Mouse (Mus musculus): ENCODE data around the gene Coq8b.
A peak's percentile ranks its signal among the peaks of the same experiment; 100 is the strongest.

Gene Coq8b

GRCm38 (mm10) chr7:27271423-27271822 lies 38.6 kb downstream of the Coq8b start:
- peak; percentile 48 for DNase-seq (ENCODE audit: low read depth, low spot score)

DNA sequence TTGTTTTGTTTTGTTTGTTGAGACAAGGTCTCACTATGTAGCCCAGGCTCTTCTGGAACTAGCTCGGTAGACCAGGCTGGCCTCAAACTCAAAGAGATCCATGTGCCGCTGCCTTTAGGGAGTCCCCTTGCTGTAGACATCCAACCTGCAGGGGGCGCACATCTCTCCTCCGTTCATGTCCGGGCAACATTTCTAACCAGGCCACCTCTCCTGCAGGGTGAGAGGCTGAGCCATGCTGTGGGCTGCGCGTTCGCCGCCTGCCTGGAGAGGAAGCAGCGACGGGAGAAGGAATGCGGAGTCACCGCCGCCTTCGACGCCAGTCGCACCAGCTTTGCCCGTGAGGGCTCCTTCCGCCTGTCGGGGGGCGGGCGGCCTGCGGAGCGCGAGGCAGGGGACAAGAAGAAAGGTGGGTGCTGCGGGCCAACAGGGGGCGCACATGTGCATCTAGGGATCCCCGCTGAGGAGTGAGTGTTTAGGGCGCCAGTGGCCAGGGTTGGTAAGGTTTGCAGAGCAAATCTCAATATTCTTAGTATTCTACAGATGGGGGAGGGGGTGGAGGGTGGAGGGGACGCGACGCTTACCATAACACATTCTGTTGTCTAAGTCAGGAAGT lies 41.0 kb downstream of the Coq8b start:
- DNase-seq (ENCODE audit: low read depth, low spot score) = peak; percentile 95

DNA sequence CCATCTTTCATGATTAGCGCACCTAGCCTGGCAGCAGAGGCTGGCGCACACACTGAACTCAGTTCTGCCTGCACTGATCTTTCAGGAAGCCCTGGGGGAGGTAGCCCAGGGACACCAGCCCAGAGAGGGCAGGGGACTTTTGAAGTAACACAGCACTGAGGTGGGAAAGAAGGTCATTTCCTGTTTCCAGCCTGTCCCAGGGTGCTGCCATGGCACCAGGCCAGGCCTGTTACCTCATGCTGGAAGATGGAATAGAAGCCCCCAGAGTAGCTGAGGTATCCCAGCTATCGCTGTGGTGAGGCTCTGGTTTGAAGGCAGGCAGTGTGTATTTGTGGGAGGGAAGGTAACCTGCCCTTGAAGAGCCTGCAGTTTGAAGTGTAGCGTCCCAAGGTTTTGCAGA lies 42.1 kb downstream of the Coq8b start:
- DNase-seq (ENCODE audit: low read depth, low spot score) = no peak

DNA sequence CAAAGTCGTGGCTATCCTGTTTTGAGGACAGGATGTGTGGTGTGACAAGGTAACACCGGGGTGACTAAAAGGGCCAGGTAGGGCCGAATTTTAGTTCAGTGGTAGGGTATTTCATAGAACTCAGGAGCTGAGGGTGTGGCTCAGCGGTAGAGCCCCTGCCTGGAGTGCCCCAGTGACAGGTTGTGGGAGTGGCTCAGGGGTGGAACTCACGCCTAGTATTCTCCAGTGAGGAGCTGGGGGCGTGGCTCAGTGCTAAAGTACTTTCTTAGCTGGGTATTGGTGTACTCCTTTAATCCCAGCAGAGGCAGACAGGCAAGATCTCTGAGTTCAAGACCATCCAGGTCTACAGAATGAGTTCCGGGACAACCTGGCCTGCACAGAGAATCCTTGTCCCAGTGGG lies 43.2 kb downstream of the Coq8b start:
- DNase-seq (ENCODE audit: low read depth, low spot score) = peak; percentile 79

DNA sequence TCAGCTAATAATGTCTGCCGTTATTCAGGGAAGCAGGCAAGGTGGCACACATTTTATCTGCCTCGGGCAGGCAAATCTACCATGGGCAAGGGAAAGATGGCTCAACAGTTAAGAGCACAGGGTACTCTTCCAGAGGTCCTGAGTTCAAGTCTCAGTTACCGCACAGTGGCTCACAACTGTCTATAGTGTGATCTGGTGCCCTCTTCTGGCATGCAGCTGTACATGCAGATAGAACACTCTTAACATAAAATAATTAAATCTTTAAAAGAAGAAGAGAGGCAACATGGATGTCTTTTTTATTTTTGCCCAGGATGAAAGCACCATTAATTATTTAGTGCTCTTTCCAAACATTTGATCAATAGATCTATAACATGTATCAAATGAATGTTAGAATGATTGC lies 44.4 kb downstream of the Coq8b start:
- peak; percentile 46 for DNase-seq (ENCODE audit: low read depth, low spot score)

- DNase-seq (ENCODE audit: low read depth, low spot score) = no peak
These were observed 48.9 kb downstream of the Coq8b start for GRCm38 (mm10) chr7:27281717-27282116.

- peak; percentile 20 for DNase-seq (ENCODE audit: low read depth, low spot score)
These were observed 49.4 kb downstream of the Coq8b start for GRCm38 (mm10) chr7:27282225-27282624.

- peak; percentile 97 for DNase-seq (ENCODE audit: low read depth, low spot score)
These were observed 52.3 kb downstream of the Coq8b start for GRCm38 (mm10) chr7:27284865-27285697.

- DNase-seq (ENCODE audit: low read depth, low spot score) = peak; percentile 96
These were observed 52.9 kb downstream of the Coq8b start for GRCm38 (mm10) chr7:27285698-27286066.

GRCm38 (mm10) chr7:27288732-27289131 lies 55.9 kb downstream of the Coq8b start:
- DNase-seq (ENCODE audit: low read depth, low spot score) = peak; percentile 57

DNA sequence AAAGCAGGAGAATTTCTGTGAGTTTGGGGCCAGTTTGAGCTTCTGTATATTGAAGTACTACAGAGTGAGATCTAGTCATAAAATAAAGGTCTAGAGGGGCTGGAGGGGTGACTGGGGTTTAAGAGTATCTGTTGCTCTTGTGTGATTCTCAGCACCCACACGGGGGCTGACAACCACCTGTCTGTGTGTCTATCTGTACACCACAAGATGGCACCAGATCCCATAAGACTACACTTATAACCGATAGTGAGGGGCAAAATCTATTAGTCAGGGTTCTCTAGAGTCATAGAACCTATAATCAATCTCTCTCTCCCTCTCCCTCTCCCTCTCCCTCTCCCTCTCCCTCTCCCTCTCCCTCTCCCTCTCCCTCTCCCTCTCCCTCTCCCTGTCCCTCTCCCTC lies 57.7 kb downstream of the Coq8b start:
- peak; percentile 82 for DNase-seq (ENCODE audit: low read depth, low spot score)

GRCm38 (mm10) chr7:27291795-27292466 lies 59.1 kb downstream of the Coq8b start:
- no peak for DNase-seq (ENCODE audit: low read depth, low spot score)

- no peak for DNase-seq (ENCODE audit: low read depth, low spot score)
These were observed 63.1 kb downstream of the Coq8b start for GRCm38 (mm10) chr7:27295956-27296355.

DNA sequence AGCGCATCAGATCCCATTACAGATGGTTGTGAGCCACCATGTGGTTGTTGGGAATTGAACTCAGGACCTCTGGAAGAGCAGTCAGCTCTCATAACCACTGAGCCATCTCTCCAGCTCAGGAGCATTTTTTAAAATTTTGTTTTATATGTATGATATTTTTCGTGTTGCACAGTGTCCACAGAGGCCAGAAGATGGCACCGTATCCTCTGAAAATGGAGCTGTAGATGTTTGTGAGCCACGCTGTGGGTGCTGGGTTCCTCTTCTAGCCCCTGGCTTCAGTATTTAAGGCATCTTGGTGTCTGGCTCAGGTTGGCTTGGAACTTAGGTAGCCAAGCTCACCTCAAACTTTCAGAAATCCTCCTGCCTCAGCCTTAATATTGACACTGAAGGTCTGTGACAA lies 63.7 kb downstream of the Coq8b start:
- DNase-seq (ENCODE audit: low read depth, low spot score) = peak; percentile 34

GRCm38 (mm10) chr7:27298033-27298610 lies 65.3 kb downstream of the Coq8b start:
- peak; percentile 38 for DNase-seq (ENCODE audit: low read depth, low spot score)

DNA sequence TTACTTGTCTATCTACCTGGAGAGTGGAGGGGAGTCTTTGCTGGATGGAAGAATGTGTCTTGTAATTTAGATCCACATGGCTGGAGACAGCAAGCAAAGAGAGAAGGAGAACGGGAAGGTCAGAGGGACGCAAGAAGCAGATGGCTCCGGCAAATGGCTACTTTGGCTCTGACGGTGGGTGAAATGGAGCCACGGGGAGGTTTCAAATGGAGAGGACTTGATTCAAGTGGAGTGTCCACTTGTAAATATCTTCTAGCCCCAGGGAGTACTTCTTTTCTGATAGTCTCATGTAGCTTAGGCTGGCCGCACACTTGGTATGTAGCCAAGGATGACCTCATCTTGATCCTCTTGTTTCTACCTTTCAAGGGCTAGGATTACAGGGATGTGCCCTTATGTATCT lies 66.0 kb downstream of the Coq8b start:
- DNase-seq (ENCODE audit: low read depth, low spot score) = no peak

DNA sequence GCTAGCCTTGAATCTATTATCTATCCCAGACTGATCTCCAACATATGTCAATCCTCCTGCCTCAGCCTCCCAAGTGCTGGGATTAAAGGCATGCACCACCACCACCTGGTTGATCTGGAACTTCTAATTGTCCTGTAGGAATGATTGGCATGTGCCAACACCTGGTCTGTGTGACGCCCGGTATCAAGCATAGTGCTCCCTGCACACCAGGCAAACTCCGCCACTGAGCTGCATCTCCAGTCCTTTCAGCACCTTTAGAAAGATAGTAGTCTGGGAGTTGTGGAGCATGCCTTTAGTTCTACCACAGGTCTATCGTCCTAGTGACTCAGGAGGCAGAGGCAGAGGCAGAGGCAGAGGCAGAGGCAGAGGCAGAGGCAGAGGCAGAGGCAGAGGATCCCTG lies 67.5 kb downstream of the Coq8b start:
- no peak for DNase-seq (ENCODE audit: low read depth, low spot score)

DNA sequence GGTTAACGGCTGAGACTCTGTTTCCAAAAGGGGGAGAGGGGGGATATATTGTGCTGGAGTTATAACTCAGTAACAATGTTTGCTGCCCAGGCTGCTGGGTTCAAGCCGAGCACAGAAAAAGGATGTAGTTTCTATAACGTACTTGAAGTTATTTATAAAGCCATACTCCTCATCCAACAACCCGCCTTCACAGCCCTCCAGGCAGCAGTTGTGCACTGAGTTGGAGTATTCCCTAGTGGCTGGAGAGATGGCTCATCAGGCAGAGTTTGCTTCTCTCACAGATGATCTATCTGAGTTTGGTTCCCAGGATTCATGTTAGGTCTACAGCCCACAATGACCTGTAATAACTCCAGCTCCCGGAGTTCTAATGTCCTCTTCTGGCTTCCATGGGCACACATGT lies 68.0 kb downstream of the Coq8b start:
- no peak for DNase-seq (ENCODE audit: low read depth, low spot score)

DNA sequence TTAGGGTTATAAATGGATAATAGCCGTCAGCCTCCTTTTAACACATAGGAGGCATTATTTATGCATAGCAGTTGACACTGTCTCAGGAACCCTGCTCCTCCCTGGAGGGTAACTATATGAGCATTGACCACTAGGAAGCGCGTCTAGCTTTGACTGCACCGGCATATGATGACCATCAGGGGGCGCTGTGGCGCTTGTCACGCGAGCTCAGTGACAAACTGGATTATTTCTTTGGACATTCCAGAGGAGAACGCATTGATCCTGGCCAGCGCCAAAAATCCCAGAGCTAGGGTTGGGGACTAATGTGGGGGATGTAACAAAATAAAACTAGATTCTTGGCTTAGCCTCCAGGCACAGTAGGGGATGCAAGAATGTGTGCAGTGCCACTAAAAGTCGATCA lies 69.3 kb downstream of the Coq8b start:
- peak; percentile 91 for DNase-seq (ENCODE audit: low read depth, low spot score)

DNA sequence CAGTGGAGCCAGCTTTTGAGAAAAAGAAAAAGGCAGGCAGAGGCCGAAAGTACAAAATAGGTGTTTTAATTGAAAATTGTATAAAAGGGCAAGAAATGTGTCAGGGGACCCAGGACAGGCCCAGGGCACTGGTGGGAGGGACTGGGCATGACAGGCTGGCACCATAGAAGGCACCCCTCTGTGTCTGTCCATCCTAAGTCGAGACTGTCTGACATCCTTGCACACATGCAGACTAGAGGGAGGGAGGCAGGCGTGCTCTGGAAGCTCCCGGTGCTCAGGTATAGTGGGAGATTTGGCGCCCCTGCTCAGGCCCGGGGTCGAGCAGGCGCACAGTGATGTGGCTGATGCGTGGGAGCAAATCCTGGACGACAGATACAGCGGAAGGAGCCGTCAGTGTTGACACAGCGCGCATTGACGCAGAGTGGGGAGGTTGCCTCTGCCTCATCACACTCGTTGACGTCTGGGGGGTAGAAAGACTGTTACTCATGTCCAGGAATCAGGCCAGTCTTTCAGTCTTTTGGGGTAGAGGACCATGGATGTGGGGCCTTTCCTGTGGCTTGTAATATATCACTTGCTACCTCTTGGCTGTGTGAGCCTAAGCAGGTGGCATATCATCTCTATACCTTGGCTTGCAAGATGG lies 72.4 kb downstream of the Coq8b start:
- no peak for DNase-seq (ENCODE audit: low read depth, low spot score)

DNA sequence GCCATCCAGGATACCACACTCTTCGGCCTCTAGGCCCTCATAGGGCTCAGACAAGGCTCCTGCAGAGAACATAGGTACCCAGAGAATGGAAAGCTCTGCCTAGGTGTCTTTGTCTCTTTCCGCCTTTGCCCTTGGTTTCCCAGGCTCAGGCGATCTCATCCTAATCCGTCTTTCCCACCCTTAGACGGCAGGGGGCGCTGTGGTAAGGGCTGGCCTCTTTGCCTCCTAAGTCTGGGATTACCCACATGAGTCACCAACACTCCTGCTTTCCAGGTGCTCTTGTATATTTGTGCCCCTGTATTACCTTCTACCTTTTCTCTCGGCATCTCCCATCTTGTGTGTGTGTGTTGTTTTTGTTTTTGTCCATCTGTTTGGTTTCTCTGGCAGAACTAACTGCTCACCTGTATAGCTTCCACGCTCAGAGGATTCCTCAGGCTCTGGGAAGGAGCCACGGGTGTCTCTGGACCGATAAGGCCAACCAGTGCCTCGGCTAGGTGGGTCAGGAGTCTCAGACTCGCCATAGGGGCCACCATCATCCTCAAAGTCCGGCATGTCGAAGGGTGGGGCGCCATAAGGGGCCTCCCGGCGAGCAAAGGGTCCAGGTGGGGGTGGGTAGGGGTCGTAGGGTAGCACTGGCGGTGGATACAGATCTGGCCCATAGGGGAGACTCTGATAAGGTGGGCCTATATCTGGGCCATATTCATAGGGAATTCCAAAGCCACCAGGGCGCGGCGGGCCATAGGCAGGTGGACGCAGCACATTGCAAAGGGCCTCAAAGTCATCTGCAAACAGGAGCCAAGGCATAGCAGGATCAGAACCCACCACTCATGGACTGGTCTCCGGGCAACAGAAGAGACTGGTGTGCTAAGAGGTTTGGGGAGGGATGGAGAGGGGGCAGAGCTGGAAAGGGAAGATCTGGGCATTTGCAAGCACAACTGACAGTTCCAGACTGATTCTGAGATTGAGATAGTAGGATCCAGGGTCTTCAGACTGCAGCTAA lies 73.6 kb downstream of the Coq8b start:
- DNase-seq (ENCODE audit: low read depth, low spot score) = peak; percentile 89
